Mouse (Mus musculus) layer of hippocampus, postnatal 36 days (tissue): ENCODE measurements at regions not wholly inside any gene's neighbourhood (a gene's known extent, or its start where the extent isn't known, plus 50 kb on each side); places are given as distances from the start of the nearest gene placed in this dataset.
"Not testable (repeated sequence)": the region's sequence is repeated elsewhere in the genome, so short reads cannot be mapped to it uniquely, and the experiment has no call there.

ENCODE experiments used
- DNase-seq, 2 experiments: peaks; one replicate each; pipeline ENCODE4 v3.0.0; 2022

DNA sequence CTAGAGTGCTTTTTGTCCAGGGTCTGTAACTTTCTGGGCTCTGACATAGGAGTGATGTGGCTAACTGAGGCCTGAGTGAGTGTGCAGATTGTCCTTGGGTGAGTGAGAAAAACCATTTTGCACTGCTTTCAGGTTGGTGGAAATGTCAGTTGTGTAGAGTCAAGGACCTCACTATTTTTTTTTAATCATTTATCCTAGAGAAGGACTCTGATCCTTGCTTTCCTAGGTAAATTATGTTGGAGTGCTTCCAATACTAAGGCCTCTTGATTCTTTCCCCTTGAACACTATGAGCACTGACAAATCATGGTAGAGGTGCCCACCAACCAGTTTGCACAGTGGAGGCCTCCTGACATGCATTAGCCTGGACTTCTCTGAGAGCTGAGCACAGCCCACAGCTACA, 233.6 kb downstream of the Utp18 start:
- not testable (repeated sequence) for DNase-seq
